Mouse (Mus musculus) layer of hippocampus, adult 18-20 months (tissue): ENCODE data around the gene Cadm1. TPM values are rescaled to one million over a fixed set of nuclear protein-coding genes. Genes with fewer than 3 reads are reported as not detected.

ENCODE experiments used
- DNase-seq, 2 experiments: peaks; one replicate each; pipeline ENCODE4 v3.0.0; 2022; ENCODE audit warnings: low spot score in 2 of 2
- long read RNA-seq: library from polyadenylated mRNA; stranded (forward); transcript quantifications from one replicate; pipeline ENCODE4 v2.0.0, GENCODE M21; 2021
- total RNA-seq, 2 experiments: library from RNA; stranded (reverse); gene quantifications; 2 replicates each; pipeline ENCODE4 v1.2.3; 2021

The Cadm1 gene
- total RNA-seq = 100 to 1,000 TPM; 246 to 270 TPM
- long read RNA-seq, partial matches to known transcripts = 387 of 411 reads
- long read RNA-seq, other reads (novel, unspliced or antisense) = 24 of 411 reads

DNA sequence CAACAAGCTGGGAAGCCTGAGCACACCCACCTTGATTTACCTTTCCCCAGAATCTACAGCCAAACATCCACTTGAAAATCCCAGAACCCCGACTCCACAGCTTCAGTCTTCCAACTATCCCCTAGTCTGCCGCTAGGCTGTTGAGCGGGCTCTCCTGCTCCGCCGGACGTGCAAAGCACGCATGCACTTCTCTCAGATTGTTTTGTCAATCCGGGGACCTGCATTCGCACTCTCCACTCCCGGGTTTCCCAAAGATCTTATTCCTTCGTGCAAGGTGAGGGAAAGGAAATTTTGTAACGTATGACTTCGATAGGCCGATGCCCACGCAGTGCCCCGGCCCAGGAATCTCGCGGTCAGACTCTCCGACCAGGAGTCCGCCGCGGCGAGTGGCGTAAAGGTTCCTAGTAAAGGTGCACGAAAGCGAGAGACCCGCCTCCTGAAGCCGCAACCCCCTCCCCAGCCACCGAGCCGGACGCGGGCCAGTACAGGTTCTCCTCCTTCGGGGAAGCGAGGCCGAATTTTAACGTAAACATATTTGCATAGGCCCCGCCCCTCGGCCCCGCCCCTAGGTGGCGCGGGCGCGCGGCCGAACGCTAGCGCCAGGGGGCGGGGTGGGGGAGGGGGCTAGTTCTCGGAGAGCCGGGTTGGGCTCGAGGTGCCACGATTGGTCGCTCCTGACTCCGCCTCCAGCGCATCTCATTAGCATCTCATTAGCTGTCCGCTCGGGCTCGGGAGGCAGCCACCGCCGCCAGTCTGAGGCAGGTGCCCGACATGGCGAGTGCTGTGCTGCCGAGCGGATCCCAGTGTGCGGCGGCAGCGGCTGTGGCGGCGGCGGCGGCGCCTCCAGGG lies at the start of gene Cadm1:
Gene Cadm1, plus strand, starts transcription at position 572 of the 849 bp plus-strand sequence.
- DNase-seq = peak; percentile 97 to 99

DNA sequence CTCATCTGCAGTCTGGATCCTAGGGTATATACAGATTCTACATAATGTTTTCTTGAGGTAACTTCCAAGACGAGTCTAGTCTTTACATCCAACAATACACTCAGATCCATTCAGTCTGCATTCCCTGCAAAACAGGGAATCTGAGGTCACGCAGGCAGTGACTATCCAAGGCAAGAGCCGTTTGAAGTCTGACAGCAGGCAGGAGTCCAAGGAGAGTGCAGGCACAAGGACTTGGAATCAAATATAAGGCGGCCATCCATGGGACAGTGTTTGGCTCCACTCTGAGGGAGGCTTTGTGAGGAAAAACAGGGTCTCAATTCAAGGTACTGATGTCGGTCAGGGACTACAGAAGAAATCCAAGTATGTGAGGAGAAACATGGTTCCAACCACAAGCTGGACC lies 45.5 kb upstream of the Cadm1 start:
- no peak for DNase-seq

DNA sequence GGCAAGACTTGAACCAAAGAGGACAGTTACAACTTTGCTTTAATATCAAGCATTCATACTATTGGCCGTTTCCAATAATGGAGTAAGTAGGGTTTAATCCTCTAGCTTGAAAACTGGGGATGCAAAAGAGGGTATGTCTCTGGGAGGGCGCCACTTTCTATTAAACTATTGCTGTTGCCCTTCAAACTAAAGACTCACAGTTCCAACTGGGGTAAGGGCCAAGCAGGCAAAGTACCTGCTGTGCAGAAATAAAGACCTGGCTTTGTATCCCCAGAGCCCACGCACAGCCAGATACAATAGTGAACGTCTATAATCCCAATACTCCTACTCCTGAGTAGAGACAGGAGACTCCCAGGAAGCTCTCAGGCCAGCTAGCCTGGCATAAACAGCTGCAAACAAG lies 44.8 kb upstream of the Cadm1 start:
- DNase-seq = no peak

DNA sequence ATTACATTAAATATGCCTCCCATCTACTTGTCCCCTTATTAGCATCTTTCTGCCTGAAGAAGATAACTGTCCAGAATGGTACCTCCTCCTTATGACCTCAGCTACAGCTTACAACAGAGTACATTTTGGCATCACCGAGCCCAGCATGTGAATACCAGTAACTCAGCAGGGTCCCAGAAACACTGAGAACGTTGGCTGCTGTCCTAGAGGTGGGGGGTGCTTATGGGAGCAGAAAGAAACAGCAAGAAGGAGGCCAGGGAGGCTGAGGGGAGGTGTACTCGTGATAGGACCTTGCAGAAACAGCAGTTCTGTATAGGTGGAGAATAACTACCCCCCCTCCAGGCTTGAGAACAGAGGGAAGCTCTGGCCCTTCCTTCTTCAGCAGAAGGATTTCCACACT lies 30.2 kb upstream of the Cadm1 start:
- no peak for DNase-seq

DNA sequence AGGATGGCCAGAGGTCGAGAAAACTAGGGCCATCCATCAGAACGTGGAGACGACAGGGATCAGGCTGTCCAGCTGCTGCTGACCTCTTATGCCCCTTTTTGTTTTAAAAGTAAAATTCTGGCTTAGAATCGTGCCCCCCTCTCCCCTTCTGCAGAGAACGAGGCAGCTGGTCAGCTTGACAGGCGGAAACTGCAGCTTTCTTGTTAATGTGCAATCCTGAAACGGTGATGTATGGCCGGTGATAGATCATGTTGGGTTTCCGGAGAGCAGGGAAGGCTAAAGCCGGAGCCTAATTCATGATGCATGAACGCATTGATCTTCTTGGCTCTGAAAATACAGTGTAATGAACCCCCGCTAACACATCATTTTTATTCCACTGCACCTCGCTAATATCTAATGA lies 24.0 kb upstream of the Cadm1 start:
- DNase-seq = no peak

DNA sequence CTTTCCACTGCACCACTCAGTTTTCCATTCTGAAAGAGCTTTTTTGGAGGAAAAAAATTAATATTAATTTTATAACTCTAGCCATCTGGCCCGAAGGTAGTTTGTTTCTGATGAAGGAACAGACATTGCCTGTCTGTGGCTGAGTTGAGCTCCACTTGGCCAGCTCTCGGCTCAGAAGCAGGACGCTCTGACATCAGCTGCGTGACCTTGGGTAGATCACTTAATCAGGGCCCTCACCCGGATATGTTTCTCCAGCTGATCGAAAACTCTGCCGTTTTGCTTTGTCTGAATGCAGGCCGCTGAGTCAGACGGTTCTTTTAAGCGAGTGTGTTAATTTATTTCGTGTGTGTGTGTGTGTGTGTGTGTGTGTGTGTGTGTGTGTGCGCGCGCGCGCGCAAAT lies 23.1 kb upstream of the Cadm1 start:
- no peak for DNase-seq

DNA sequence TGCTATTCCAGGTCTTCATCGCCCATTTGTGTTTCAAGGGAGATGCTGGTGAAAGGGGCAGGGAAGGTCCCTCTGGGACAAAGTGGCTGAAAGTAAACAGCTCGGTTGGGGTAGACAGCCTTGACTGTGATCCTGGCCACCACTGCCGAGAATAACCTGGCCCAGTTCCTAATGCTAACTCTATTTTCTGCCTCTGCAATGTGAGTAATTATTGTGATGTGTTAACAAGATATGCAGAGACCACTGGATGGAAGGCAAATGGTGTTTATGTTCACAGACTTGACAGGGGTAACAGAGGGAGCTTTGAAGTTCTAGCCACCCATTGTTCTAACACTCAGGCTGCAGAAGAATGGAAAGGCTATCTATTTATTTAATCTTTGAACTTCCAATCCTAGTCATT lies 21.9 kb upstream of the Cadm1 start:
- no peak for DNase-seq

DNA sequence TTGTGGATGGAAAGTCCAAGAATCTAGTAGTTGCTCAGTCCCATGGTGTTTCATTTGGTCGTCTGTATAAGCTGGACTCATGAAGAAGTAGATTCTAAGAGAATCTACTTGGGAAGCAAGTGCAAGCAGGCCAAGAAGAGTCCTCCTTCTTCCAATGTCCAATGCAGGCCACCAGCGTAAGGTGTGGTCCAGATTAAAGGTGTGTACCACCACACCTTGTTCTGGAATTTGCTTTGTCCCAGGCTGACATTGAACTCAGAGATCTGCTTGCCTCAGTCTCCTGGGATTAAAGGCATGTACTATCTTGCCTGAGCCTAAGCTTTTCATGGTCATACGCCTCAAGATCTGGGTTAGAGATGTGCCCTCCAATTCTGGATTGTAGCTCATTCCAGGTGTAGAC lies 17.5 kb upstream of the Cadm1 start:
- no peak for DNase-seq

DNA sequence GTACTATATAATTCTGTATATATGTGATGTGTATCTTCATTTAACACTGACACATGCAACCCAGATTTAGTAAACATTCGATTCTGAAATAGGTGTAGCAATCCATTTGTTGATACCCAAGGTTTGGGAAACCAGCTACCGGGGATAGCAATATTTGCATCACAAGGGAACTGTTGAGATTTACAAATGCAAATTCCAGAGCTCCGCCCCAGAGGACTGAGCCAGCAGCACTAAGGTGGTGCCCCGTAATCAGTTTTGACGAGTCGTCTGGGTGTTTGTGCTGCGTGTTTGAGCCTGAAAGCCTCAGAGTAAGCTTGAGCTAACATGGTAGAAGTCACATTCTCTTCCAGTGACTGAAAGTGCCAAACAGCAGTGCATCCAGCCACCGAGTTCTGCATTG lies 15.7 kb upstream of the Cadm1 start:
- no peak for DNase-seq

DNA sequence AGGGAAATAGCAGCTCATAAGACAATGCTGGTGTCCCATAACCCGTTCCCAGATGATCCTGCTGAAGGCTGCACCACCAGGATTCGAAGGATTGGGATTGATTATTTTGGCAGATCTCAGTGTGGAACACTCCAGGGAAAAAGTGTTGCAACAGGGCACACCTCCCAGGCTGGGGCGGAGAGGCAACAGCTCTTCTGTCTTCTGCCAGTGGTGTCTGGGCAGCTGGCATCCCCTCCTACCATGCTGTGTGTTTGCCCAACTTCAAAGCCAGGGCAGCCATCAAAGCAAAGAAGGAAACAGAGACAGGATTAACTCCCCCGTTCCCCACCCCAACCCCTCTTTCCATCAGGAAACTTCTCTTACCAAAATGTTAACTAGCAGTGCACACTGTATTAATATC lies 13.7 kb upstream of the Cadm1 start:
- DNase-seq = no peak

DNA sequence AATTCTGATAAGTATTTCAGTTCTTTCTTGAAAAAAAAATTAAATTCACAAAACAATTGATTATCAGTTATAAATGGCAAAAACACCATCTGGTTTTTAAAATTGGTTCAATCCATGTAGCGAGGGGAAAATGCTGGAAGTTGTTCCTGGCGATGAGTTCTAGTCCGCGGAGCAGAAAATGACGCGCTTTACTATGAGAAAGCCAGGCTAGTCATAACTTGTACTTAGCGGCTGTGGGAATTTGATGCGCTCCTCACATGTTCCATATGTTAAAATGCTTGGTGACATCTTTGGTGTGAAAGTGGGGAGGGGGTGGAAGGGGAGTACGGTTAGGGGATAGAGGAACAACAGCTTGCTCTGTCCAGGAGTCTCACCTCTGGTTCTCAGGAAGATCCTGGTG lies 2.7 kb upstream of the Cadm1 start:
- no peak for DNase-seq

DNA sequence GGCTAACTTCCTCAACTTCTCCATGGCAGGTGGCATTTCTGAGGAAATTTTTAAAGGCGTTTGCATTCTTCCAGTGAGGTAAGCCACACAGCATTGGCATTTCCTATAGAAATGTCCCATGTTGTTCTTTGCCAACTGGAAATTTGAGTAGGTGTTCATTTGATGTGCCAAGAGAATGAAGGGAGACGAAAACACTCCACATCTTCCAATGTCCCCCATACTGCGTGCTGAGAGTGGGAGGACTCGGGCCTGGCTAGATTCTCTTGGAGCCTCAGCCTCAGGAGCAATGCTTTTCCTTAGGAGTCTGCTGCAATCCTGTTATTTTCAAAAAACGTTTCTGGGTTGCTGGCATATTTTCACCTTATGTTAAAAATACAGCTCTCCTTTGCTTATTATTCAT lies 2.2 kb upstream of the Cadm1 start:
- DNase-seq = no peak

DNA sequence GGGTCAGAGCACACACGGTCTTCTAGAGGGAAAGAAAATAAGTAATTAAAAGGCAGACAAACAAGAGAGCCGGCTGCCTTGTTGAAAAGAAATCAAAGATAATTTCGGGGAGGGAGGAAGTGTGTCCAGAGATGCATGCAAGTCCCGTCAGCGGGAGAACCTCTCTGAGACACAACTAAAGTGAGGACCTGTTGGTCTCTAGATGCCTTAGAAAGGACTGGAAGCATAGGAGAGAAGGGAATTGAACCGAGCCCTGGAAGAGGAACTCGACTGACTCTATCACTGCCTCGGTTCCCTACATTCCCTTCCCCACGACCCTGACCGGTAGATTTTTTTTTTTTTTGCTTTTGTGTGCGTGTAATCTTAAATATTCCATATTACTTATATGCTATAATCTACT lies 791 bp upstream of the Cadm1 start:
- no peak for DNase-seq

DNA sequence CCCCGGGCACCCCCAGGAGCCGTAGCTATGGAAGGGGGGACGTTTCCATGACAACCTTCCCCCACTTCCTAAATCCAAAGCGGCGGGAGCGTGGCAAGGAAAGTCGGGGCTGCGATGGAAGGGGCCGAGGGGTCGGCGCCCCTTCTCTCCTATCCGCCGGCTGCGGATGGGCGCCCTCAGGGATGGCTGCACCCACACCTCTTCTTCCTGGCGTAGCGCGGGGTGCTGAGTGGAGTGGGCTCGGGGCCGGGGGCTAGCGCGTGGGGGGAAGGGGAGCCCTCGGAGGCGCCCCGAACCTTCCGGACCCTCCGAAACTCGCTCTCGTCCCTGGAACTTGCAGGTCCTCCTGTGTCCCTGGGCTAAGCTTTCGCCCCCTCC lies 560 bp downstream of the Cadm1 start:
- no peak for DNase-seq

DNA sequence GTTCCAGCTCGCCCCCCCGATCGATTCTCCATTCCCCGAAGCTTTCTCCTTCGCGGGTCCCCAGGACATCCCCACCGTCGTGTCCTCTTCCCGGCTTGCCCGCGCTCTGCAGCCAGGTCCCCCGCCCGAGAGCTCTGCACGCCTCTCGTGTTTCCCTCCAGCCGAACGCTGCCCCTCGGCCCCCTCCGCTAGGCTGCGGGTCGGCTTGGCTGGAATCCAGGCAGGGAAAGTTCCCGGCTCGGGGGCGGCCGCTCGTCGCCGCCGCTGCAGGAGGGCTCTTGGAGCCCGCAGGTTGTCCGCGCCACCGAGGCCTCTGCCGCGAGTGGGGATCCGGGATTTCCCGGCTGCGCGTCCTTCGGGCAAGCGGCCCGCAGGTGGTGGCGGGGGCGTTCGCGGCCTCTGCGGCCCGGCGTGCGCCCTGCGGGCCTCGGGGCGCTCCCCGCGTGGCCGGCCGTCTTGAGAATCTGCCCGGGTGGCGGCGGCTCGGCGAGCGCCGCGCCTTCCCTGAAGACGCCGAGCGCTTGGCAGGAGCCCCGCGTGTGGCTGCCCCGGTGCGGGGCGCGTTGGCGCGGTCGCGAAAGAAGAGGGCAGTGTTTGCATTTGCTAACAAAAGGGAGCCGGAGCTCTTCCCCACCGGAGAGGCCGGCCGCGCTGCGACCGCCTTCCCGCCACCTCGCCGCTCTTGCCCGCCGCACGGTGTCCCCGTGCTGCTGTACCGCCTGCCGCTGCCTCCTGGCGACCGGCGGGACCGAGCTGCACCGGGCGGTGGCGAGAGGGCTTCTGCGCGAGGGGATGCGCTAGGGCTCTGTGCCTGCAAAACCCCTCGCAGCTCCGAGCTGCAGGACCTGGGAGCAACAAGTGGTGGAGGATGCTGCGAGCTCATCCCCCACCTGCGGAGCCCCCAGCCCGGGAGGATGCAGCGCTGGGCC lies 1.2 kb downstream of the Cadm1 start:
- peak; percentile 61 to 75 for DNase-seq

DNA sequence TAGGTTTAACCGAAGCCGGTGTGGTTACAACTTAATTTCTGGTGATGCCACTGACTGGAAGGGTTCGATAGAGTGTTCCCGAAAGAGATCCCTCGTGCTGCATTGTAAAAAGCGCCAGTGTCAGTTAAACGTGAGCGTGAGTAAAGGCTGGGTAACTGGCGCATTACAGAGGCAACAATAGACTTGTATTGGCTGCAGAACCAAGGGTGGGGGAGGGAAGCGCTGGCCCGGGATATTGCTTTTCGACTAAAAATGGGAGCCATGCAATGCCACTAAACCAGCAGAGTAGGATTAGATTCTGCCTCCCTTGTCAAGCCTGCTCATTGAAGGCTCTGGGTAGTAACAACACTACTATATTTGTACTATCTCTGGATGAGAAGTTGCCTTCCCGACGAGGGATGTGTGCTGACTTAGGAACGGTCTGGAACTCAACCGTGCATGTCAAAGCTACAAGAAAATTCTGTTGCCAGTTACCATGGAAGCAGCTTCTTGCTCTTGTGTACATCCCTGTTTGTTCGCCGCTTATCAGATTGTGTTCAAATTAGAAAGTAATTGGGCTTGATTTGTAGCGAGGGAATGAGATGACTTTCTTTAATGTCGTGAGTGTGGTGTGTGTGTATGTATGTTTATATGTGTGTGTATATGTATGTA lies 2.4 kb downstream of the Cadm1 start:
- peak in 1 of 2 experiments; percentile 72 for DNase-seq

DNA sequence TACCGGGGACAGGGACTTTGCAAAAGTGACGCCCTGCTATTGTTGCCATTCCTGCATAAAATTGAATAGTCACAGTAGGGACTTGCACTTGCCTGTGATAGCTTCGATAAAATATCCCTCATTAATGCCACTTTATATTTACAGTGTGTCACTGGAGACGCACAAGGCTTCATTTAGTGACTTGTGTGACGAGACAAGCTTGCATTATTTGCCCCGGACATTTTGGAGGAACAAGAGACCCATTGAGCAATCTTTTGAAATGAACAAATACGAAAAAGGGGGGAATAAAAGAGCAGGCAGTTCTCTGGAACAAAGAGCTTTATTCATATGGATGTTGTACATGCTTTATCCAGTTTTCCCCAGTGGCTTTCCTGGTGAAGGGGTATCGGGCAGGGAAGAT lies 3.5 kb downstream of the Cadm1 start:
- no peak for DNase-seq

DNA sequence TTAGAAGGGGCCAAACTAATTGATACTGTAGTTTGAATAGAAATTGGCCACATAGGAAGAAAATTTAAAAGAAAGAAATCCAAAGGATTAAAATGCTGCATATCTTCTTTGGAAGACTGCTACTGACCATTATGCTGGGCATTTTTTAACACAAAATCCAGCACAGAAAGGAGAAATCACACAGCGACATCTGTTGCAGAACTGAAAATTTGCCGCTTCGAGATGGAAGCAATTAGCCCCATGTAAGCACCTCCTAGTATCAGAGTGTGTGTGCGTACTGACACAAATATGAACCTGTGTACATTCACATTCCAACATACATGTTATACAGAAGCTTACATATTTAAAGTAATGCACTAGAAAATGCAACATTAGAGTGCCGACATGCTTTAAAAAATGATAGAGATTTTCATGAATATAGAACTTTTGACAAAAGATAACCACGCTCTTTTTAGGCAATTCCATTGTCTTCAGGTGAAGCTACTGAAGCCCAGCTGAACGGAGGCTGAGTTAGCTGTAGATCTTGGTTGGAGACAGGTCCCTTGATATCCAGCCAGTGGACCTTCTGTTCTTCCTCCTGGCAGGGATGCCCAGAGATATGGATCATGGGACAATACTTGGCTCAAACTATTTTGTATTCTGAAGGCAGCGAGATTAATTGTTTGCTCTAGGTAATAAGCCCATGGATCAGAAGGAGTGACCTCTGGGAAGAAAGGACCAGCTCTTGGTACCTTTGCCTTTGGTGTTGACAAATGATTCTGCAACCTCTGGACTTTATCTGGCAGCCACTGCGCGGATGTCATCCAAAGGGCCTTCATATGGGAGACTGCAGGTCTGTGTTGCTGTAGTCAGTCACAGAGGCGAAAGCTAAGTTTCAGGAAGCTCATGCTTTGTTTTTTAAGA lies 4.9 kb downstream of the Cadm1 start:
- DNase-seq = no peak

DNA sequence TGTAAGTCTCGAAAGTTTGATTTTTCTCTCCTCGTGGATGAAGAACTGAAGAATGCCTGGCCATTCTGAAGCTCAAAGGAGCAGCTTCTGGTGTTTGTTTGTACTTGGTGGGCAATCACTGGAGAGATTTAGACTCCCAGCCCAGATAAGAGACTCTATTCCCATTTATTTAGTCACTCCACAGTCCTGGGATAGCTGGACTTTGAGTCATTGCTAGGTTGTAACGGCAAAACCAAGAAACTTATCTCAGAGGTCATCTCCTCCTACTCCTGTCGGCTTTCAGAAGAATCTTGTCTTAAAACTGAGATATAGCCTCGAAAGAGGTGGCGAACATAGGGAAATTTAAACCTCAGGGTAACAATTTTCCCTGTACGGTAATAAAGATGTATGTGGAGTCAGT lies 15.3 kb downstream of the Cadm1 start:
- no peak for DNase-seq

DNA sequence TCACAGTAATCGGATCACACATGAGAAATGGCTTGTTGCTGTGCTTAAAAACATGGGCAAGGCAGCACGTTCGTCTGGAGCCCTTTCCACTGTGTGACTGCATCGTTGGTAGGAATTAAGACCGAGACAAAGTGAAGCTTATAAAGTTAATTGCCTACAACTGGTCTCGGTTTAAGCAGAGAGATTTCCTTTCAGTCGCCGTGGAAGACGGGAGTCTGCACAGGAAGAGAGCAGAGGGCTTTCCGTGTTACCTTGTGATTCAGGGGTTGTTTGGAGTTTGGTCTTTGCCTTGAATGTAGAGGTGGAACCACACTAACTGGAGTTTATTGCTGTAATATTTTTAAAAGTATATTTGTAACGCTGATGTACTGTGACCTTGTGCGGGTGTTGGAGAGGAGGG lies 15.7 kb downstream of the Cadm1 start:
- DNase-seq = no peak

DNA sequence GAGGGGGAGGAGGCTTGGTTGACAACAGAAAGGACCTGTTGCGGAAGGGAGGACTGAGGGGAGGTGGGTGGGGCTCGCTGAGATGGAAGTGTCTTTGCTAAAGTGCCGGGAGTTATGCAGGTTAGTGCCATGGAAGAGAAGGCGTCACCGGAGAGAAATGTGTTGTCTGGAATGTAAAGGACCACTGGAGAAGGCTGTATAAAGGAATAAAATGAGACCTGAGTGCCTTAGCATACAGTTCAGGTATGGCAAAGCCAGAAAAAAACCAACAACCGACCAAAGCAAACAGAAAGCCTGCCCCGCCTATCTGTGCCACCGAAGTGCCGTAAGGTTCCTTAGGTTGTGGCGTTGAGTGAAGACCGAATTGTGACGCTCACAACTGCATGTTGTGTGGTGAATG lies 18.4 kb downstream of the Cadm1 start:
- no peak for DNase-seq
